Mouse (Mus musculus) A20 (cell line): ENCODE results near the gene 2700081O15Rik.
"Not testable (repeated sequence)": the region's sequence is repeated elsewhere in the genome, so short reads cannot be mapped to it uniquely, and the experiment has no call there.

Source experiments
- DNase-seq: peaks from one replicate; pipeline ENCODE4 v3.0.0-alpha.2; 2011; ENCODE audit warnings: low read depth, low spot score

2700081O15Rik gene

DNA sequence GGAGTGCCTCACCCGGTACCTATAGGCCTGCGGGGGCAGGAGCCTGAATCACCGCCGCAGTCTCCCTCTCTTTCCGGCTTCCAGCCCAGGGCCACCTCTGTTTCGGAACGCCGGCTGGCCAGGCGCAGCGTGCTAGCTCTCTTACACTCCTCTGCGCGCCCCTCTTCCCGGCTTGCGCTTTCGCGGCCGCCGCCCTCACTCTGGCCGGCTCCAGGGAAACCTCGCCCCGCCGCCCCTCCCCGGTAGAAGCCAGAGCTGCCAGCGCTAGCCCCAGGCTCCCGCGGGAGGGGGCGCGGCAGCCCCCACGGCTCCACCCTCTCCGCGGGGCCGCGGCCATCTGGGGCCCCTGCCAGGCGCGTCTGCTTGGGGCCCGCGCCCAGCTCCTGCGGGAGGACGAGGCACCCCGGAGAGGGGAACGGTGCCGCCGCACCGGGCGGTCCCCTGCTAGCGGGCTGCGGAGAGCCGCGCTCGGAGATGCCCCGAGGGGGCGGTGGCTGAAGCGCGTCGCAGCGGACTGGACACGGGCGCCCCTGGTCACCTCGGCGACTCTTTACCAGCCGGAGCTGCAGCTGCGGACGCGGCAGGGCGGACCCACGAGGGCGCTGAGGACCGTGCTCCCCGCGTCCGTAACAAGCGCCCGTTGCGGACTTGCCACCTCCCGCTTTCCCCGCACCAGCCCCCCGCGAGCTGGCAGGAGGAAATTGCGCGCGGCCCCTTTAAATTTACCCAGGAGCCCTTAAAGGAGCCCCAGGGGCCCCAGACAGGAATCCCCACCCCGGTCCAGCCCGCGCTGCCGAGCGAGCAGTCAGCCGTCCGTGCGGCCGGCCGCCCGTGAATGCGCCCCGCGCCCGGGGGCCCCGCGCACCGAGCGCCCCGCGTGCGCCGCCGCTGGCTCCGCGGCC, at the start of gene 2700081O15Rik:
2700081O15Rik (plus strand) TSS at position 792 of the 902 bp plus-strand sequence.
- DNase-seq: peak; percentile 77

DNA sequence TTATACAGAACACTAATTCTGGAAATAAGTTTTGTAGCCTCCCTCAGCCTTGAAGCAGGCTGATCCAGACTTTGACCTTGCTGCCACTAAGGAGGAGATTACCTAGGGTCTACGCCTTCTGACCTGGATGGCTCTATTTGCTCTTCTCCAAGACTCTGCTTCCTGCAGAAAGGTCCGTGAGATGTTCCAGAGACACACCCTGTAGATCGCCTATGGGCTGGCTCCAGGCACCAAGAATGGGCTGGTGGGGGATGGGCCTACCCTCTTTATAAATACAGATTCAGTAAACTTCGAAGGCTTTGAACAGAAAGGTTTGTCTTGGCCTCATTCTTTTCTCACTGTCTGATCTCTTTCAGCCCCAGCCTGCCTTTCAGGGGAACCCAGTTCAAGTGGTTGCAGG, 48.0 kb upstream of the 2700081O15Rik start:
- not testable (repeated sequence) for DNase-seq

DNA sequence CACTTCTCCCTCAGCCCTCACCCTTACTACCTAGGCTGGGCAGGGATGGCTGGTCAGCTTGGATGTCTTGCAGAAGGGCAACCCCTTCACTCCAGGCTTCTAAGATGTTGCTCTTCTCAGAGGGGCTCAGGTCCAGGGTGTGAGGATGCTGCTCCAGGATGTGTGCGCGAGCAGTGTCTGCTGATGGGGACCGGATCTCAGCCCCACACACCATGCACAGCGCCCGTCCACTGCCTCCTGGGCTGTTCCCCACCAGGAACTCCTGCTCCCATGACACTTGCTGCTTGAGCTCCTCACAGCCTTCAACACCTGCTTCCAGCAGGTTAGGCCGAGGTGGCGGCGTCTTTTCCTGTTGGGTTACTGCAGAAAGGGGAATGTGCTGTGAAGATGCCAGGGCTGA, 42.9 kb upstream of the 2700081O15Rik start:
- no peak for DNase-seq

DNA sequence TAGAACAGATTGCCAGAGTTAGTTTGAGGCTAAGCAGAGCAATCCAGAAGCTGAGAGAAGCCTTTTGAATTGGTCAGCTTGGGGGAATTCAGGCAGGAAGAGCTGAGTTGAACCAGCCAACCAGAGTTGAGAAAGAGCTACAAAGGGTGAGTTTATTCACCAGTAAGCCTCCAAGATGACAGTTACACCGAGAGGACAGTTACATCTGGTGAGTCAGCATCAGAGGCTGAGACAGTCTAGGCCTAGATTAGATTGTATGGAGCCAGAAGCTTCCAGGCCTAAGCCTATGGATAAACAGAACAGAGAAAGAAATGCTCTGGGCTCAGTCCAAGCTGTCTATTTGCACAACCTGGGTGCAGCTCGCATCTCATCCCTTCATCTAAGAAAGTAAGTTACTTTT, 39.8 kb upstream of the 2700081O15Rik start:
- DNase-seq: no peak

DNA sequence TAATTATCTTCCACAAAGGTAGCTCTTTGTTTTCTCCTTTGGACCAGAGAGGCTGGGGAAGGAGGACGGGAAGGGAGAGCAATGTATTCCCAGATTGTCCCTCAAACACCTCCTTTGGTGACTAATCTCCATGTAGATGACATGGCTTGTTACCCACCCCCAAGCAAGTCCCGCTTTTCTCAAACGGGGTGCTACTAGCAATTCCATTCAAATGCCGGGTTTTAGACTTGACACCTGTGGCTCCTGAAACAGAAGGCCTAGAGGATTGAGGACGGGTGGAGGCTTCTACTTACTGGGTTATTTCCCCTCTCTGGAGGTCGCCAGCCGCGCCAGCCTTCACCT, 35.5 kb upstream of the 2700081O15Rik start:
- no peak for DNase-seq

DNA sequence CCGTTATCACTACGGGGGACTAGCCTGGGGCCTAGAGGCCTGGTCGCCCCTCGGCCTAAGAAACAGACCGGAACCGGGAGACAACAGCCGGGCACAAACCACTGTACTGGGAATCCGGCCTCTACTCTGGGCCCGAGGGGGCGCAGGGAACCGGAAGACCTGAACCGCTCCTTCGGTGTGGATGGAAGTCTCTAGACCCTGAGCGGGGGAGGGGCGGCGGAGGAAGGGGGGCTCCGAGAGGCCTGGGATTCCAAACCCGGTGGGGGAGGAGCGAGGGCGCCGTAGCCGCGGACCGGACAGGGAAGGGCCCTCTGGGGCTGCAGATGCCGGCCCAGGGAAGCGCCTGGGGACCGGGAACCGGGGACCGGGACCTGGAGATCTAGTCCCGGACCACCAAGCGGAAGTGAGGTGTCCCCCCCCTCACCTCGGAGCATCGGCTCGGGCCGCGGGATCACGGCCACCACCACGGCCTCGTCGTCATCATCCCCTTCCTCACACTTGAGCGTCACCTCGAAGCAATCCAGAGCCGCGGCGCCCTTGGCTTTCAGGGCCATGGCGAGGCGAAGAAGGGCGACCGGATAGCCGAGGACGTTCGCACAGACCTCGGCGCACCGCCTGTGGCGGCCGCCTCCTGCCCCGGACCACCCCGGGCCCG, 35.0 kb upstream of the 2700081O15Rik start:
- DNase-seq: no peak

DNA sequence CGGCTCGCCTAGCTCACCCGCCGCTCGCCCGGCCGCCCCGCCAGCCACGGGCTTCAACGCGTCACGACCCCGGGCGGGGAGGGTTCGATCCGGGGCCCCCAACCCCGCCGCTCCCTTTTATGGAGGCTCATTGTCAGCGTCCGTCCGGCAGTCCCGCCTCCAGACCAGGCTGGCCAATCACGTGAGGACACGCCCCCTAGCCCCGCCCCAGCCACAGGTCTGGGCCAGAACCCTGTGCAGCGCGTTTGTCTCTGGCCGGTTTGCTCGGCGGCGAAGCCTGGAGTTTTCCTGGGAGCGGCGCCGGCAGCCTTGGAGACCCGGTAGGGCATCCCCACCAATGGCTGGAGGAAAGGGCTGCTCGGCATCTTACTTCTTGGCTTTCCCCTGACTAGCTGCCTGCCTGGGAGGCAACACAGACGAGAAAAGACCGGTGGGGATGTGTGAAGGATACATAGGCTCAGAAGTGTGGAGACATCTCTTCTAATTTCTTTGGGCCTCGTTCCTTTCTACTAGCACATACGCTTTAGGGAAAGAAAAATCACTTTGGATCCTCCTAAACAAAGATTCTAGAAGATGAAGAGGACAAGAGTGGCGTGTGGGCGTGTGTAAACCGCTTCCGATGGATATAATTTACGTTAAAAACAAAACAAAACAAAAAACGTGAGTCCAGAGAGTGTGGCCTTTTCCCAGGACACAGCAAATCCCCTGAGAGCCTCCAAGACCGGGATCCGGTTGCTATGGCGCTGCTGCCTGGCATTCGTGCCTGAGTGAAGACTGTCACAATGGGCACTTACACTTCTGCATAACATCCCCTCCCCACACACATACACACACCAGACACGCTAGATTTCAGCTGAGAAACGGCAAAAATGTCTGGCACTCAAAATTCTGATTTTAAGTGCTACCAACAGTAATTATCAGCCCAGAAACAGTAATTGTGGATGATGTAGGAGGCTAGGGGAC, 34.2 kb upstream of the 2700081O15Rik start, which contains the start of gene Spindoc:
Spindoc (minus strand) TSS at position 92 of the 963 bp plus-strand sequence.
- DNase-seq: peak; percentile 95

DNA sequence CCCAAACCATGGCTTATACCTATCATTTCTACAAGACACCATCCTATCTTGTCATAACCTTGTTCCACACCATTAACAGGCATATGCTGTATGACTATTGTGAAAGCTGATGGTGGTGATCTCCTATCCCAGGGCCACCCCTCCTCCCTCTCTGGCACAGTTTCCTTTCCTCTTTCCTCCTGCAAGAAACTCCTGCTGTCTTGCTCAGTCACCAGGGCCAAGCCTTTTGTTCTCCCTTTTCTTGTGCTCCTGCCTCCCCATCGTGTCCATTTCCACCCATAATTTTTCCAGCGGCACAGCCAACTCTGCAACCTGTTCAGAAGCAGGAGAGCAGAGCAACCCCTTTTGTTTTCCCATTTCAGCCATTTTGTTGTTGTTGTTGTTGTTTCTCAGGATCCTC, 31.4 kb upstream of the 2700081O15Rik start:
- no peak for DNase-seq

DNA sequence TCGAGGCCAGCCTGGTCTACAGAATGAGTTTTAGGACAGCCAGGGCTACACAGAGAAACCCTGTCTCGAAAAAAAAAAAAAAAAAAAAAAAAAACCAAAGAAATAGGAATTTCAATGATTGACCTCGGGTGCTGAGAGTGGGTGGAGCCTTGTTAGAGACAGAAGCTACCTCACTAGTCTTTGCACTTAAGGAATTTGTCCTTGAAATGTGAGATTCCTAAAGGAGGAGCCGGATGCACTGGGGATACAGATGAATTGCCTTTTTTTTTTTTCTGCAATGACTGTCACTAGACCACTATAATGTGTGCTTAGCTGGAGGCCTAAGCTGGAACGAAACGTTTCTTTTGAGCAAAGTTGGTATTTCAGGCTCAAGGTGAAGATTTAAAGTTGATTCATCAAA, 28.9 kb upstream of the 2700081O15Rik start:
- DNase-seq: no peak

DNA sequence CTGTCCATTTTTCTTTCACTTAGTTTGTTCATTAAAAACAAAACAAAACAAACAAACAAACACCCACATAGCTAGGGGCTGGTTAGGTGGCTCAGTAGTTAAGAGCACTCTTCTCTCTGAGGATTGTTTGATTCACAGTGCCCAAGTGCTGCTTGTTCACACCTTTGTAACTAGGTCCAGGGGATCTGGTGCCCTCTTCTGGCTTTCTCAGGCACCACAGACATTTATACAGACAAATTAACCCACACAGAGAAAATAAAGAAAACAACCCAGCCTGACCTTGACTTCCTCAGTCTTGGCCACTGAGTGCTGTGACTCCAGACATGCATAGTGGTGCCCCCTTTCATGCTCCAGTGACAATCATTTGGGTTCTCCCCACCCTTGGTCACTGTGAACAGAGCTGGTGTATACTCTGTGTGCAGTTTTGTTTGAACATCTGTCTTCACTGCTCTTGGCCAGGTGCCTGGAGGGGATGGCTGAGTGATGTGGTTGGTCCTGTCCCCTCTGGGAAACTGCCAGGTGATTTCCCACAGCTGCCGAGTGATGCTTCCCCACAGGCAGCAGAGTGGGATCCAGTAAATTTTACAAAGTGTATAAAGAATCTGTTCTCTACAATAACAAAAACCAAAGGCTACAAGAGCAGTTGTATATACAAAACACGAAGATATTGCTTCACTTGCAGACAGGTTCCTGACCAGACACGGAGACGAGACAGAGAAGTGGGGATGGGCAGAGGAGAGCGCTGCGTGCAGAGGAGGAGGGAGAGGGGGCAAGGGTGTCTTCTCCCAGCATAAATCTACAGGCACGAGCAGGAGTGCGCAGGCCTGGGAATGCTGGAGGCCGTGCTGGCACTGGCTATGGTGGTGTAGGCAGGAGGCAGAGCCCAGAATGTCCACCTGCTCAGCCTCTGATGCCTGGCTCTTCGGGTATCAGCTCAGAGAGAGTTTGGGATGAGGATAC, 20.3 kb upstream of the 2700081O15Rik start:
- peak; percentile 75 for DNase-seq

DNA sequence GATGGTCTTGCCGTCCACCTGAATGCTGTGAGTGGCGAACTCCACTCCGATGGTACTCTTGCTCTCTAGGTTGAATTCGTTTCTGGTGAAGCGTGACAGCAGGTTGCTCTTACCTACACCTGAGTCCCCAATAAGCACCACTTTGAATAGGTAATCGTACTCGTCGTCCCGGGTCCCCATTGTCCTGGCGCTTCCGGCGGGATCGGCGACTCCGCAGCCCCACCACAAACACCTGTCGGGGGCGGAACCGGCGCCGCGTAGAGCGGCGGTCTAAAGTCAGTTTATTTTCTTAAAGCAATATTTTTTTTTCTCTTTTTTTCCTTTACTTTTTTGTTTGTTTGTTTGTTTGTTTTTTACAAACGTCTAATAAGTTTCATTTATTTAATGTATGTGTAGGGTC, 18.5 kb upstream of the 2700081O15Rik start:
- DNase-seq: not testable (repeated sequence)

DNA sequence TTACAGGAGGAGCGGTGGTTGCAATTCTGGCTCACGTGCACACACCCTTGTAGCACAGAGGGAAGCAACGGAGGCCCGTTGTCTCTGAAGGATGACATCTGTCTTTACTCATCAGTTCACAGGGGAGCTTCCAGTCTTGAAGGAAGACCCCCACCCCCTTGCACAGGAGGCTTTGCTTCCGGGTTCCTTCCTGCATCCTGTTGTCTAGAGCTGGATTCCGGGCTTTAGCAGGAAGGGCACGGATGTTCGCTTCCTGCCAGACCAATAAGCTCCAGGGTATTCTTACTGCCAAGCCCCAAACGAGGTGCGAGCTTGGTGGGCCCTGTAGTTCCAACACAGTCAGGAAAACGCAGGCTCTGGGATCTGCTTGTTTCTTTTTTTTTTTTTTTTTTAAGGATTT, 16.8 kb upstream of the 2700081O15Rik start:
- no peak for DNase-seq

DNA sequence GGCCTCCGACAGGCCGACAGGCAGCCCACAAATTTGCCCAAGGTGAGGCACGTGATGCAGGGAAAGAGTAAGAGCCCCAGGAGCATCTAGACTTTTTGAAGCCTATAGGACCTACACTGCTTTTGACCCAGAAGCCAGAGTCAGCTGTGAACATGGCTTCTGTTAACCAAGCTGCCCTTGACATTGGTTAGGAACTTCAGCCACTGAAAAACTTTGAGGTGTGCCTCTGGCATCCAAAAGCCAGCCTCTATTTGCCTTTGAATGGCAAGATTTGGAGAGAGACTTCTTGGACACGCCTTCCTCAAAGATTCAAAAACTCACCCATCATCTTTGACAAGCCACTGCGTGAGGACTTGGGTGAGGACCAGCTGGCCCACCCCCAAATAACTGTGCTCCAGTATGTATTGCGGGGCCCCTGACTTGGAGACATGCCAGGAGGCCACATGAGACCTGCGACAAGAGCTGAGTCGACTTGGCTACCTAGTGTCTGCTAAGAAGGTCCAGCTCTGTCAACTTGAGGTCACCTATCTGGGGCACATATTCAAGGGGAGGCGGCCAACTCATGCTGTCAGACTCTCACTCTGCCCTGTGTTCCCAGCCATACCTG, 12.7 kb upstream of the 2700081O15Rik start:
- DNase-seq: no peak

DNA sequence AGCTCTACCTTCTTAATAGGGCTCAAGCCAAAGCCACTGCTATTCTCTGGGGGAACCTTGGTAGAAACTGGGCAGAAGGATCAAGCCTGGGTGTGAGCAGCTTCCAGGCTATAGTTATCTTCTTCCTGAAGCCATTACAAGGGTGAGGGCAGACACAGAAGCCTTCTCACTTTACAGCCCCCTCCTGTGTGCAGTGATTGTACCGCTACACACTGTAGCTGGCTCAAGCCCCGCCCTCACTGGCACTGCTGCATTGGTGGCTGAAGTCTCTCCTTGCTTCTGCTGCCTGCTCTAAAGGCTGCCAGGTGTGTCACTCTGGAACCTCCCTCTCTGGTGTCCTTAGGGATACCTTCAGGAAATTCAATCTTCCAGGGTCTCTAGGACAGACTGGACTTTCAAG, 5.1 kb upstream of the 2700081O15Rik start:
- no peak for DNase-seq

DNA sequence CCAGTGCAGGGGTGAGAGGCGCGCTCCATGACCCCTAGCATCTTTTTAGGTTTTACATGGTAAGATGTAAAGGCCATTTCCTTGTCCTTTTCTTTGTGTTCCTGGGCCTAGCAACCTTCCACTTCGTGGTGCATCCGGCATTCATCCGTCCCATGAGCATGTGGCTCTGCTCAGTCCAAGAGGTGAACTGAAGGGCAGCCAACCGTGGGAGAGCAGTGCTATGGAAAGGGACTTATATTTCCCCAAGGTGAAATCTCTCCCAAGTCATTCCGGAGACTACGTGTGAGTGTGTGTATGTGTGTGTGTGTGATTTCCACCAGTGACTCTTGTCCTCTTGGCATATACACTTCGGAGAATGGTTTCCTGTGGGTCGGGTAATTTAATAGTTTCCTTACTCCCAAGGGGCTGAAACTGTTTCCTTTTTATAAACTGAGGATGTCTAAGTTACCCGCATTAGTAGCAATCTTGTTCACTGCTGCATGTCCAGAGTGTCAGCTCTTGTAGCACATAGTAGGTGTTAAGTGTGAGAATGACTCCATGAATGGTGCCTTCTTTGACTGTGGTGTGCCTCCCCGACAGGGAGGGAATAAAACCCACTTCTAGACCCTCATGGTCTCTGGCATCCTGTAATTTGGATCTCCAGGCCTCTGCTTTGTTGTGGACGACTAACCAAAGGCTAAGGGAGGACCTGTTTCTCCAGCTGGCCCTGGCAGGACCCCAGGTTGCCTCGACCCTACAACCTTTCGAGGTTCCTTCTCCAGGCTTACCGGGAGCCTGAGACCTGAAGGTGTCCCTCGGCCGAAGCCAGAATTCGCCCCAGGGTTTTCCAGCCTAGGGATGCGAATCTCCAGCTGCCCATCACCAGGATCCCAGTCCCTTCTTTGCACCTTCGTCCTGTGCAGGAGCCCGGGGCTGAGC, 1.2 kb upstream of the 2700081O15Rik start:
- no peak for DNase-seq

DNA sequence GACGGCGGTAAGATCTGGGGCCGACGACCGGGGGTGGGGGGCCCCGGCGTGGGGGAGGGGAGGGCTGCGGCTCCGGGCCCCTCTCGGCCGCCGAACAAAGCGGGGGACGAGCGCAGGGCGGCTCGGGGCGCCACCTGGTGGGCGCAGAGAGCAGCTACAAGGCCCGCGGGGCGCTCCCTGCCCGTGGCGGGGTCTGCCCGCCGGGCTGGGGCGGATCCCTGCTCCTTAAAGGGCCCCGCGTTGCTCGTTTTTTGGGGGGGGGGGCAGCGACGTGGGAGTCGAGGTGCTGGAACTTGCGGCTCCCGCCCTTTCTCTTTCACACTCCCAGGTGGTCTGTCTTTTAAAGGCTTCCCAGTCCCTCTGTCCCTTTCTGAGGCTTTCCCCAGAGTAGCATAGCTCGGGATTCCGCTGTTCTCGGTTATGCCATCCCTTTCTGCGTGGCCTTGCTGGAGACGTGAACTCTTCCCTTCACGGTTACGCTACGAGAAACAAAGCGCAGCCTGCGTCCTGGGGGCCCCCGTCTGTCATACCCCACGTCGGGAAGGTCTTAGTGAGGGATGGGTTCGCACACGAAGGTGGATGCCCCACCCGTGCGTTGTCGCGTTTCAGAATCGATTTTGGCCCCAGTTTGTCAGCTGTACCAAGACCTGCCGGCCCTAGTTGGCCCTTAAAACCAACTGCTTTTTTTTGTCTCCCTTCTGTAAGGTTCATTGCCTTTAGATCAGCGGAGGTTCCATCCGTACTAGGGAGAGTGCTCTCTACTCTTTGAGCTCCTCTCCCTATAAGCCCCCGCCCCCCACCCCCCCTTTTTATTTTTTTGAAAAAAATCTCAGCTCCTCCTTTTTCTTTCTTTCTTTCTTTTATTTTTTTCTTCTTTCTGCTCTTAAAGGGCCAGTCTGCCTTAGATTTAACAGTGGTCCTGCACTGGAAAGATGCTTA, 755 bp downstream of the 2700081O15Rik start:
- peak; percentile 81 for DNase-seq

DNA sequence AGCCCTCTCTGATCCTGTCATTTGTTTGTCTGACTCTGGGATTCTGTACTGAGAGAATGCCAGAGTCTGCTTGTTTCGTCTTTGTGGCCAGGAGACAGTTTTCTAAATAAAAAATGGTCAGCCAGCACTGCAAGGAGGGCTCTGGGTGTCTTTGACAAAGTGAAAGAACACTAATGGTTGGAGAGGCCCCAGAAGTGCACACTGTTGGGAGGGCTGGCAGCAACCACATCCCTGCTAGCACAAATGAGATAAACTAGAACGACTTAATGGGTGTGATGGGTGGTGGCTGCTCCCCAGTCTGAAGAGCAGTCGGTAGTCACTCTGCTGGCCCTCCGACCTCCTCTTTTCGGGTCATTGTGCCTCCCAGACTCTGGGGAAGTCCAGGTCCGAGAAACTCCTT, 1.7 kb downstream of the 2700081O15Rik start:
- no peak for DNase-seq

DNA sequence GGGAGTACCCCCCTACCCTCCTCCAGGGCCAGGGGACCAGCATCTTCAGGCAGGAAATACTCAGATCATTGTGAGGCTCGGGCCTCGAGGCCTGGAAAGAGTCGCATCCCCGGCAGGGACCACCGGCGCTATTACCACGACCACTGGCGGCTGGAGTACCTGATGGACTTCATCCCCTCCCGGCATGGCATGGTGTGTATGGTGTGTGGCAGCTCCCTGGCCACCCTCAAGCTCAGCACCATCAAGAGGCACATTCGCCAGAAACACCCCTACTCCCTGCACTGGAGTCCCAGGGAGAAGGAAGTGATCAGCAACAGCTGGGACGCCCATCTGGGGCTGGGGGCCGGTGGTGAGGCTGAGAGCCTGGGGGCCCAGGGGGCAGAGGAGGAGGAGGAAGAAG, 2.7 kb downstream of the 2700081O15Rik start:
- DNase-seq: no peak
